Mouse (Mus musculus) forebrain, embryonic 16.5 days (tissue): ENCODE measurements at regions not wholly inside any gene's neighbourhood (a gene's known extent, or its start where the extent isn't known, plus 50 kb on each side); places are given as distances from the start of the nearest gene placed in this dataset.
A peak's percentile ranks its signal among the peaks of the same experiment; 100 is the strongest.

ENCODE experiments used
- ATAC-seq: fragments of 200-750 bp; cut with Nextera tagmentation; 2 replicates; pipeline ENCODE4 v1.8.0; 2017; ENCODE audit warnings: mild to moderate bottlenecking, moderate library complexity
- H3K27ac ChIP-seq: fragments of 300-500 bp; sonication (generic); 2 replicates; pipeline ENCODE4 v1.5.1; 2014; ENCODE audit warnings: low read length, control low read depth
- H3K27me3 ChIP-seq: fragments of 300-500 bp; sonication (generic); replicated peaks from 2 replicates; pipeline ENCODE4 v1.6.1; 2014; ENCODE audit warnings: low read length; ENCODE audit not compliant: control insufficient read depth, insufficient read depth
- H3K36me3 ChIP-seq: fragments of 300-500 bp; sonication (generic); 2 replicates; pipeline ENCODE4 v1.6.1; 2014; ENCODE audit not compliant: control insufficient read depth, insufficient read depth
- H3K4me1 ChIP-seq: fragments of 300-500 bp; sonication (generic); replicated peaks from 2 replicates; pipeline ENCODE4 v1.6.1; 2014; ENCODE audit warnings: low read length; ENCODE audit not compliant: control insufficient read depth, insufficient read depth
- H3K4me2 ChIP-seq: fragments of 300-500 bp; sonication (generic); 2 replicates; pipeline ENCODE4 v1.6.1; 2014; ENCODE audit warnings: mild to moderate bottlenecking, low read length, control low read depth
- H3K4me3 ChIP-seq: fragments of 300-500 bp; sonication (generic); replicated peaks from 2 replicates; pipeline ENCODE4 v1.5.1; 2014; ENCODE audit warnings: mild to moderate bottlenecking, low read length, control low read depth
- H3K9ac ChIP-seq: fragments of 300-500 bp; sonication (generic); replicated peaks from 2 replicates; pipeline ENCODE4 v1.6.1; 2014; ENCODE audit warnings: low read depth, low read length, control low read depth
- H3K9me3 ChIP-seq: fragments of 300-500 bp; sonication (generic); 2 replicates; pipeline ENCODE4 v1.6.1; 2016; ENCODE audit warnings: low read length; ENCODE audit not compliant: control insufficient read depth
- WGBS: fragments of 180-500 bp; shearing (Covaris S2); extraction: QIAGEN DNeasy Blood & Tissue Kit; methylation state at CpG from one replicate; pipeline ENCODE4 v1.1.7; 2014; 5-methylcytosine and 5-hydroxymethylcytosine counted together

DNA sequence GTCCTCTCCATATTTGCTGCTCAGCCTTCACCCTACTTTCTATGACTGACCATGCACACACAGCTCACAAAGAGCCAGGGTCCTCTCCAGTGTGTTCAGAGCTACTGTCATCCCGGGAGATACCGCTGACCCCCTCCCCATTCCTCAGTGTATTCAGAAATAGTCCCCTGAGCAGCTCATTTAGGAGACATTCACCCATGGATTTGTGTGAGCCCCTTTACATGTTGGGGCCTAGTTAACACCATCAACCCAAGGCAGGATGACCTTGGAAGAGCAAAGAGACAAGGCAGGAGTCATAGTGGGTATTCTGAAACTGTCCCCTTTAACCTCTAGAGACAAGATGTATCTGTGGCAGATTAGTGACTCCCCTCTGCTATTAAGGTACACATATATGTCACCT is 139.1 kb downstream of the Tomm20 start:
- no peak overlapping the region for H3K4me3 ChIP-seq
- ATAC-seq: no peak
- no peak overlapping the region for H3K27ac ChIP-seq
- 96% methylated on average over 2 of the region's 2 CpGs for WGBS
- H3K36me3 ChIP-seq: no peaks in the 10 kb centered on the region
- no peaks in the 10 kb centered on the region for H3K27me3 ChIP-seq
- H3K9me3 ChIP-seq: no peaks in the 10 kb centered on the region
- no peaks in the 10 kb centered on the region for H3K4me1 ChIP-seq
- H3K4me2 ChIP-seq: no peak overlapping the region
- no peak overlapping the region for H3K9ac ChIP-seq

GRCm38 (mm10) chr8:126806181-126806560 is 139.5 kb downstream of the Tomm20 start:
- no peak overlapping the region for H3K4me3 ChIP-seq
- no peaks in the 10 kb centered on the region for H3K36me3 ChIP-seq
- no peaks in the 10 kb centered on the region for H3K27me3 ChIP-seq
- 0 out of 2 replicates have a peak overlapping the region, but pooled peaks have one; percentile 30 for H3K27ac ChIP-seq
- no peak for ATAC-seq
- 81% methylated on average over 3 of the region's 3 CpGs for WGBS
- H3K4me2 ChIP-seq: no peak overlapping the region
- H3K9me3 ChIP-seq: no peaks in the 10 kb centered on the region
- no peak overlapping the region for H3K9ac ChIP-seq
- H3K4me1 ChIP-seq: no peaks in the 10 kb centered on the region

DNA sequence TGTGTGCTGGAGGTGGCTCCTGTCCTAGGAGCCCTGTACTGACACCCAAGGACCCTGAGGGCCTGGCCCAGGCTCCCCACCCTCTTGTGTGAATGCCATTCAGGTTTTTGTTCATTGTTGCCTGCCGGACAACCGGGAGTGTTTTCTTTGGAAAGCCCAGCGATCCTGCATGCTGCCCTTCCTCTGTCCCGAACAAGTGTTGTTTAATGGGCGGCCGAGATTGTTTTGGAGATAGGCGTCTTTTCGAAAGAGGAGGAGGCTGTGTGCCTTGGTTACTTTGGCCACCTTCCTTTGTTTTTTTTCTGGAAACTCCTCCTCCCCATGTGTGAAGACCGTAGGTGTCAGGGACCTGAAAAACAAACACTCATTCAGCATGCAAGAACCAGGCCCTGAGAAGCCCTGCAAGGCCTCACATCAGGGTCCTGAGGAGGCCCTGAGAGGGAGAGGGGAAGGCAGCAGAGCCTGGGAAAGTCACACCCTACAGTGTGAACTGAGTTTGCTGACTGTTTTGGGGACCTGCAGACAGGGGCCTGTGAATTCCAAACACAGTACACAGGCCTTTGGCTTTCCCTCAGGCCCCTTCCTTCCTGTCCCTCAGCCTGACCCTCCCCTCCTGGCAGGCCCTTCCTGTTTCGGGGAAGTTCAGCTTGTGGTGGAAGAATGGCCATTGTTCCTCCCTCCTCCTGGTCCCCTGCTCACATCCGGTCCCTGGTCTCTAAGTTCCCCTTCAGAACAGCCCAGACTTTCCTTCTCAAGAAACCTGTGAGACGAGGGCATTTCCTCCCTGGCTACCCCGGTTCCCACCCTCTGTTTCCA is 140.1 kb downstream of the Tomm20 start:
- H3K27me3 ChIP-seq: no peaks in the 10 kb centered on the region
- no peak overlapping the region for H3K9ac ChIP-seq
- ATAC-seq: no peak
- no peak overlapping the region for H3K4me2 ChIP-seq
- no peaks in the 10 kb centered on the region for H3K9me3 ChIP-seq
- 67% methylated on average over 13 of the region's 13 CpGs for WGBS
- no peaks in the 10 kb centered on the region for H3K36me3 ChIP-seq
- H3K4me1 ChIP-seq: no peaks in the 10 kb centered on the region
- H3K4me3 ChIP-seq: no peak overlapping the region
- no peak overlapping the region for H3K27ac ChIP-seq

GRCm38 (mm10) chr8:126804115-126804514 is 141.5 kb downstream of the Tomm20 start:
- ATAC-seq: no peak
- no peak overlapping the region for H3K4me3 ChIP-seq

DNA sequence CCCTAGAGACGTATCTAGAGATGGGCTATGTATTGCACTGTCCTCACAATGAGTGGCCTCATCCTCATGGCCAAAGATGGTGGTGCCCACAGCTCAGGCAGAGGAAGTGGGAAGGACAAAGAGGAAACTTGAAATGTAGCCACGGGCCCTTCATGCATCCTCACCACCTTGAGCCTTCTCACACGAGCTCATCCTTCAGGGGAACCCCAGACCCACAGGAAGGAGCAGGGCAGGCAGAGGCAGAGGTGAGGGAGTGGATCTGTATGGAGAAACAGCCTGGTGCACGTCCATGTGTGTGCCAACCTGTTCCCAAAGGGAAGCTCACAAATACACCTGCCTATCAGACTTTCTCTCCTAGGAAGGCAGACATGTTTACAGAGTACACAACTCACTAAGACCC is 143.0 kb downstream of the Tomm20 start:
- Histone ChIP-seq H3K27me3 (no peaks in the 10 kb centered on the region), H3K4me2 (no peak overlapping the region), H3K9ac (no peak overlapping the region), H3K27ac (no peak overlapping the region), H3K4me3 (no peak overlapping the region), H3K9me3 (no peaks in the 10 kb centered on the region), H3K36me3 (no peaks in the 10 kb centered on the region), H3K4me1 (no peaks in the 10 kb centered on the region)
- no peak for ATAC-seq
- 61% methylated on average over 4 of the region's 4 CpGs for WGBS

More at GRCm38 (mm10) chr8:126804115-126804514, 141.5 kb downstream of the Tomm20 start:
- H3K27ac ChIP-seq: no peak overlapping the region
- no peaks in the 10 kb centered on the region for H3K4me1 ChIP-seq
- H3K9me3 ChIP-seq: no peaks in the 10 kb centered on the region
- no peaks in the 10 kb centered on the region for H3K36me3 ChIP-seq
- no peak overlapping the region for H3K4me2 ChIP-seq
- no peak overlapping the region for H3K9ac ChIP-seq
- H3K27me3 ChIP-seq: no peaks in the 10 kb centered on the region
- WGBS: 89% methylated on average over 7 of the region's 7 CpGs

DNA sequence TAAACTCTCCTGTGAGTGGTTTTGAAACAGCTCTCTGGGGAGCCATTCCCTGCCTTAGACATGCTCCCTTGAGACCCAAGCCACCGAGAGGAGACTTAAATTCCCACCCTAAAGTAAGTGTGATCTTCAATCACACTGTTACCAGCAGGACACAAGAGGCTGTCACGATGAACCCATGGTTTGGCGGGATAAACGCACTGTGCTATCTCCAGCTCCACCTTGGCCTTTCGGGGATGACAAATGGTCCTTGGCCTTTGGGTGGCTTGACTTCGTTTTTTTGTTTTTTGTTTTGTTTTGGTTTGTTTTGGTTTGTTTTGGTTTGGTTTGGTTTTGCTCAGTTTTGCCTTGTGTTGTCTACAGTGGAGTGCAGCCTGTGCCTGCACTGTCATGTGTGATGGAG is 144.7 kb downstream of the Tomm20 start:
- H3K27ac ChIP-seq: no peak overlapping the region
- ATAC-seq: no peak
- 94% methylated on average over 6 of the region's 6 CpGs for WGBS
- no peak overlapping the region for H3K4me3 ChIP-seq
- no peaks in the 10 kb centered on the region for H3K36me3 ChIP-seq
- H3K4me2 ChIP-seq: no peak overlapping the region
- H3K9me3 ChIP-seq: no peaks in the 10 kb centered on the region
- no peaks in the 10 kb centered on the region for H3K4me1 ChIP-seq
- H3K9ac ChIP-seq: no peak overlapping the region
- no peaks in the 10 kb centered on the region for H3K27me3 ChIP-seq

DNA sequence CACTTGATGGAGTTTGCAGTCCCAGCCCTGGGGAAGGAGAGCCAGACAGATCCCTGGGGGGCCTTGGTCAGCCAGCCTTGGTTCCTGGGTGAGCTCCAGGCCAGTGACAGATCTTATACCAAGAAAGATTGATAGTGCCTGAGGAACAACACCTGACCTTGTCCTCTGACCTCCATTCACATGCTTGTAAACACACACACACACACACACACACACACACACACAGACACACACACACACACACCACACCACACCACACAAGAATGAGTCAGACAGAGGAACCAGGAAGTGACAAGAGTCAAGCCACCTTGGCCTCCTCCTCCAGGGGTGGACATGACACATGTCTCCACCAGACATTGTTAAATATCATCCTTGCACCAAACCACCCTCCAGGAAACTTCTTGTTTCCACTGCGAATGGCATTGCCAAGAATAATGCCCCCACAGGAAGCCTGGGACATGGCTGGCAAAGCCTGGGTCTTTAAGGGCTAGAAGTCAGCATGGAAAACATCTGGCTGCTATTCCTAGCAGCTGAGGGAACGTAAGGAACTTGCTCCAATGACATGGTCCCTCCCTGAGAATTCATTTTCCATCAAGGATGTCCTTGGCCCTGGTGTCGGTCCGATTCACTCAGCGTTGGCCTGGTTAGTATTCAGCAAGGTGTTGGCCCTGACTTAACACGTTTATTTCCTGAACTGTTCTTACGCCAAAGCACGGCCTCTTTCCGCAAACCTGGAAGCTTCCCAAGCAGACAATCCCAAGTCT is 147.9 kb downstream of the Tomm20 start:
- Histone ChIP-seq H3K4me2 (no peak overlapping the region), H3K4me3 (no peak overlapping the region), H3K9me3 (no peaks in the 10 kb centered on the region), H3K27me3 (no peaks in the 10 kb centered on the region), H3K36me3 (no peaks in the 10 kb centered on the region), H3K4me1 (no peaks in the 10 kb centered on the region), H3K9ac (no peak overlapping the region), H3K27ac (no peak overlapping the region)
- no peak for ATAC-seq
- WGBS: 81% methylated on average over 9 of the region's 9 CpGs

GRCm38 (mm10) chr8:126793657-126794056 is 152.0 kb downstream of the Tomm20 start:
- 80% methylated on average over 3 of the region's 3 CpGs for WGBS
- Histone ChIP-seq H3K9ac (no peak overlapping the region), H3K27me3 (no peaks in the 10 kb centered on the region), H3K27ac (no peak overlapping the region), H3K4me2 (no peak overlapping the region), H3K36me3 (no peaks in the 10 kb centered on the region), H3K4me1 (no peaks in the 10 kb centered on the region), H3K9me3 (no peaks in the 10 kb centered on the region), H3K4me3 (no peak overlapping the region)
- no peak for ATAC-seq

- ATAC-seq: no peak
Measured at GRCm38 (mm10) chr8:126791069-126791468, 154.6 kb downstream of the Tomm20 start.

More at GRCm38 (mm10) chr8:126791069-126791468, 154.6 kb downstream of the Tomm20 start:
- Histone ChIP-seq H3K4me1 (no peaks in the 10 kb centered on the region), H3K36me3 (no peaks in the 10 kb centered on the region), H3K9ac (no peak overlapping the region), H3K4me2 (no peak overlapping the region), H3K9me3 (peaks cover 1% of the 10 kb centered on the region; the same call in 1 of the 2 replicates), H3K27ac (no peak overlapping the region), H3K4me3 (no peak overlapping the region), H3K27me3 (no peaks in the 10 kb centered on the region)
- WGBS: 84% methylated on average over 4 of the region's 4 CpGs
